Mouse (Mus musculus) small intestine, adult 2 months (tissue): ENCODE data around the gene Lcp2.

Source experiments
- CTCF ChIP-seq: fragments of 200-500 bp; IDR thresholded peaks from 2 replicates; pipeline ENCODE4 v1.5.1; 2012; ENCODE audit warnings: low read depth, mild to moderate bottlenecking, control low read depth, inconsistent platforms, low read length, moderate library complexity, mixed read lengths; ENCODE audit not compliant: insufficient replicate concordance, insufficient read length; ENCODE audit errors: extremely low read depth
- POLR2A ChIP-seq: fragments of 200-500 bp; IDR thresholded peaks from 2 replicates; pipeline ENCODE4 v1.6.1; 2012; ENCODE audit warnings: low read depth, mild to moderate bottlenecking, control low read depth, inconsistent platforms, low read length, moderate library complexity

DNA sequence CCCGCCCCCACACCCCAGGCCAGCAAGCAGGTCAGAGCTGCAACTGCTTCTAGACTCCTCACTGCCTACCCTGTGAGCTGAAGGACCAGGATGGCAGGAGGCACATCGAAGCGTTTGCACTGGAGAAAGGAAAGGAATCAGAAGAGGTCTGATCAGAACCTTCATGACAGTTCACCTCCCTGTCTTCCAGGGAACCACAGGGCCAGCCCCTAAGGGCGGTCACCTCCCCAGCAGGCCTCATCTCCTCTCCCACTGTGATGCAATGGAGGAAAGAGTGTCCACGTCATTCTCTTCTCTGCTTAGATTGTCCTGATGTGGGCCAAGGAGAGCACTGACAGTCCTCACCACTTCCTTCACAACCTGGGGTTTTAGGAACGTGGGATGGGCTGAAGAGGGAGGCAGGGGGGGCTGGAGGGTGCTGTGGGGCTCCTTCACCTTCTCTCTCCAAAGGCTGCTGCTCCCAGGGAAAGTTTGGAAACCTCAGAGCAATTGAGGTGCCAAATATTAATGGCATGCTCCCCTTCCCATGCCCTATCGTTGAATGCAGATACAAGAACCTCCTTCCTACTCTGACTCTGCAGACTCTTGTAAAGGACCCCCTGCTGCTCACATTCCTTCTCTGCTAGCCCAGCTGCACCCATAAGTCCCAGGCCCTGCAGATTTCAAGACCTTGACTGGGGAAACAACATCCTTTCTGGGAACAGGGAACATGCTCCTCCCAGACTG, 36.4 kb upstream of the Lcp2 start:
- TF ChIP-seq CTCF: no peak
- no peak for TF ChIP-seq POLR2A
